ENCODE assay signal across 9 mouse cellular contexts in genomic region chr6:84638206-84638605, GRCm38 (mm10). TPM values are rescaled to one million over a fixed set of nuclear protein-coding genes. Genes with fewer than 3 reads are reported as not detected.
DNase-seq lines count a peak whose midpoint lies in the region; ATAC-seq and TF ChIP-seq lines count a peak whose summit lies in the region.
"Had no signal": no experiment of that assay in that cellular context is flagged by ENCODE, and none has a peak within 500 bp of the region (broad histone marks: within the 10 kb centered on the region; RNA-seq: fewer than 3 reads in every experiment).

No protein-coding gene starts in this region.

- H3K27ac ChIP-seq in kidney, postnatal 0 days: no peak overlapping the region

- H3K27me3 ChIP-seq in kidney, postnatal 0 days (ENCODE audit: insufficient read depth, low read length): no peaks in the 10 kb centered on the region

- peaks cover 15% of the 10 kb centered on the region for H3K4me1 ChIP-seq in kidney, postnatal 0 days (replicated peaks; ENCODE audit: insufficient read depth, low read length)

- H3K9ac ChIP-seq in kidney, postnatal 0 days (ENCODE audit: low read depth, low read length): no peak overlapping the region

- no peaks in the 10 kb centered on the region for H3K9me3 ChIP-seq in kidney, postnatal 0 days (replicated peaks; ENCODE audit: low read length)

- H3K4me3 ChIP-seq in kidney, postnatal 0 days (replicated peaks; ENCODE audit: low read depth, low read length): no peak overlapping the region

- no peak for TF ChIP-seq CTCF in kidney, postnatal 0 days (IDR thresholded peaks at IDR 0.05; ENCODE audit: low read depth)

- ATAC-seq in kidney, postnatal 0 days (replicated peaks; ENCODE audit: low FRiP score, low read depth): no peak

- no peaks in the 10 kb centered on the region for H3K36me3 ChIP-seq in kidney, postnatal 0 days (ENCODE audit: insufficient read depth, low read length)

- no peak overlapping the region for H3K4me2 ChIP-seq in kidney, postnatal 0 days (ENCODE audit: low read length)

- DNase-seq in cerebellum, adult 9-10 months: peak; percentile 15
- DNase-seq in cerebellum, adult 11 months: no peak
- peak; percentile 11 for DNase-seq in ovary, postnatal 14 days (ENCODE audit: low spot score)
- DNase-seq in ovary, adult 18-20 months (ENCODE audit: low spot score): no peak
- peak; percentile 66 for DNase-seq in kidney, postnatal 0 days (ENCODE audit: low spot score)
- peak; percentile 62 for DNase-seq in testis, postnatal 14 days (ENCODE audit: low spot score)
- DNase-seq in frontal cortex, postnatal 25 days (ENCODE audit: low spot score in 2 of 2): no peak
- no peak for DNase-seq in spleen, postnatal 10 days (ENCODE audit: low spot score in 2 of 2)
- DNase-seq: right cerebral cortex, postnatal 4 days had no signal

RNA-seq across cellular contexts. Expression of gene Cyp26b1, which starts 44.5 kb away (rescaled TPM):
- 2.9 and 3.2 TPM in 2 replicates for polyA plus RNA-seq in kidney, postnatal 0 days (2015; fragmentation: Nextera tagmentation; extraction: Ambion mirVana)

Comparison
In these comparisons a context has a peak if more than half of its experiments do, and no peak if none do; other contexts are left out.
1. DNase-seq: peak in cerebellum, adult 9-10 months (single experiment), ovary, postnatal 14 days (single experiment), kidney, postnatal 0 days (single experiment) and testis, postnatal 14 days (single experiment); none in cerebellum, adult 11 months (single experiment), ovary, adult 18-20 months (single experiment), frontal cortex, postnatal 25 days (0 of 2) and spleen, postnatal 10 days (0 of 2).